Mouse (Mus musculus) T-helper 2 cell (primary cell): ENCODE results near the gene Wwtr1.

Source experiments
- in situ Hi-C: fragments of 300-600 bp; cut with MboI, MseI; formaldehyde crosslinking; loops from one replicate; pipeline ENCODE4 v1.15.1; 2025; ENCODE audit warnings: high pct_unique_total_duplicates

Wwtr1 gene

DNA sequence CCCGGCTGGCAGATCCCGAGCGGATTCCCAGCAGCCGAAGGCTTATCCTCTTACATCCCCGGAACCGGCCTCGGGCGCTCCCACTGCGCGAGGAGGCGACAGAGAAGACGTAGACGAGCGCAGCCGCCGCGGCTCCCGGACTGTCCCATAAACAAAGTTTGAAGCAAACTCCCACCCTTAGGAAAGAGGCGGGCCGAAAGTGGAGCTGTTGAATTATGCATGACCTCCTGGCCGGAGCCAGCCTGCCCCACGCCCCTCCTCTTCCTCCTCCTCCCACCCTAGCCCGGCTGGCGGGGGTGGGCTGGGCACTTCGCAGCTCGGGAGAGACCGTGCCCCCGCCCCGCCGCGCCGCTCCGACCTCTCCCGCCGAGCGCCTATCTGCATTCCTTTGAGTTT lies at the start of gene Wwtr1:
Wwtr1 (minus strand) TSS at position 251 of the 396 bp plus-strand sequence.
- in situ Hi-C loops = no loop called here

GRCm38 (mm10) chr3:57619718-57620117 lies 44.0 kb upstream of the Wwtr1 start:
- in situ Hi-C loops = no loop called here

DNA sequence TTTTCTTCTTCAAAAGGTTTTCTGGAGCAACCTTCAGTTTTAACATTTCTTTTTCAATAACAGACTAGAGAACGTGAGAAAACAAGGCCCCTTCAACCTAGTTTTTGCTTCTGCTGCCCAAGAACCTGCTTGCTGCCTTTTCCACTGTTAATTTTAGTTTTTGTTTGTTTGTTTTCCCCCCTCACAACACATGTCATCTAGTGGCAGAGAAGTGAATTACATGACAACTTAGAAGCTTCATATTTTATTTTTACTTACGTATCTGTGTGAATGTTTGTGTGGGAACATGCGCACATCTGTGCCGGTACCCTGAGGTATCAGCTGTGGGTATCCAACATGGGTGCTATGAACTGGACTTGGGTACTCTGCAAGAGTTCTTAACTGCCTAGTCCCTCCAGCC lies 39.9 kb upstream of the Wwtr1 start:
- in situ Hi-C loops = no loop called here

- in situ Hi-C loops = no loop called here
Observed at GRCm38 (mm10) chr3:57612430-57612997, 36.8 kb upstream of the Wwtr1 start.

DNA sequence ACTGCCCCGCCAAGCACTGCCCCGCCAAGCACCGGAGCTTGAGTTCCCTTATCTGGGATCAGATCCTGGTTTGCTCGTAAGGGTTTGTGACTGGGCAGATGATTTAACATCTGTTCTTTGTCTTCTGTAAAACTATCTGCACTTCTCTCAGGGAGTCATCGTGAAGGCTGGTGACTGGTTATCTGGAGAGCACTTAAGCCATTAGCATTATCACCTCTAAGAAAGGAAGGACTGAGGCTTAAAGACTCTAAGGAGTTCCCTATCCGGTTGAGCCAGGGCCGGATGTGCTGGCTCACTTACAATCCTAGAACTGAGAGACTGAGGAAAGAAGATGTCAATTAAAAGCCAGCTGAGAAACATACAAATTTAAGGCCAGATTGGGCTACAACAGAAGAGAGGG lies 36.1 kb upstream of the Wwtr1 start:
- in situ Hi-C loops = no loop called here

- in situ Hi-C loops = no loop called here
Observed at GRCm38 (mm10) chr3:57604618-57605015, 28.9 kb upstream of the Wwtr1 start.

GRCm38 (mm10) chr3:57603891-57604617 lies 28.3 kb upstream of the Wwtr1 start:
- in situ Hi-C loops = no loop called here

DNA sequence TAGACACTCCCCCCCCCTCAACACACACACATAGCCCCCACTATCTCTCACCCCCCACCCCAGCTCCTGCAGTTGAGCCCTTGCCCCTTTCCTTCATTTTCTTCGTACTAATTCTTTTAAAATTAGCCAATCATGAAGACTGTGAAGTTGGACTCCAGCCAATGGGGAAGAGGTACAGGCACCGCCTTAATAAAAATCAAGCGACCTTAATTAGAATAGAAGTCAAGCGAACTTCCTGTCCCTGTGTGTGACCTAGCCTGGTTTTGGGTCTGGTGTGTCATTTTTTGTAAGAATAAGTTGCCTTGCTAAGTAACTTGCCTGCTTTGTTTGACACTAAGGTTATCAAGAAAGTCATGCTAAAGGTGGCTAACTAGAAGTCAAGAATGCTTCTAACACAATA lies 26.9 kb upstream of the Wwtr1 start:
- in situ Hi-C loops = no loop called here

DNA sequence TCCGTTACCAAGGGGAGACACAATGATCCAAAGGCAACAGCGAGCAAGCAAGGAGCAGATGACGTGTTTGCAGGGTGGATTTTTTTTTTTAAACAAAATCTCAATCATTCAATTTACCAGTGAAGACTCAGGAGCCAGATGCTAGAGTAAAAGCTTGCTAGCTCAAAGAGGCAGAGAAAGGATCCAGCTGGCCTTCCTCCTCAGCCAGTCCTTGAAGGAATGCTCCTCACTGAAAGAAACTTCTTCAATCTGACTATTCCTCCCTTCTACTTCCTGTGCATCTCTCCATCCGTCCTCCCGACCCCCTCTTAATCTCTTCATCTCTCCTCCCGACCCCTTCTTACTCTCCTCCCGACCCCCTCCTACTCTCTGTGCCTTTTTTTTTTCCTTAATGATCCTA lies 20.9 kb upstream of the Wwtr1 start:
- in situ Hi-C loops = no loop called here

DNA sequence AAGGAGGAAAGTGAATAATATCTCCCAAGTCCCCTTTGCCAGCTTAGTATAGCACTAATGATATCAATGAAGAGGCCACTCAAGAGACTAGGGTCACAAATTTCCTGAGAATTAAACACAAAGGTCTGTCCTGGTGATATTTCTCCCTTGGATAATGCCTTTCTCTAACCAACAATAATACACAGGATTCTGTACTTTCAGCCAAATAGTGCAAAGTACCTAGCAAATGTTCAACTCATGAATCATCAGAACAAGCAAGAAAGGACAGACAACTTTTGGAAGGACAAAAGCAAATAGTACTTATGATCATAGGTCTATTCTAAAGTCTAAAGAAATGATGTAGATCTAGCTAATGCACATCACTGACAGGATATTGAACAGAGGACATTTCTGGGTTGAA lies 19.8 kb upstream of the Wwtr1 start:
- in situ Hi-C loops = no loop called here

- in situ Hi-C loops = no loop called here
Observed at GRCm38 (mm10) chr3:57585967-57586366, 10.3 kb upstream of the Wwtr1 start.

GRCm38 (mm10) chr3:57583533-57583932 lies 7.8 kb upstream of the Wwtr1 start:
- in situ Hi-C loops = no loop called here

GRCm38 (mm10) chr3:57580426-57581195 lies 4.9 kb upstream of the Wwtr1 start:
- in situ Hi-C loops = no loop called here

DNA sequence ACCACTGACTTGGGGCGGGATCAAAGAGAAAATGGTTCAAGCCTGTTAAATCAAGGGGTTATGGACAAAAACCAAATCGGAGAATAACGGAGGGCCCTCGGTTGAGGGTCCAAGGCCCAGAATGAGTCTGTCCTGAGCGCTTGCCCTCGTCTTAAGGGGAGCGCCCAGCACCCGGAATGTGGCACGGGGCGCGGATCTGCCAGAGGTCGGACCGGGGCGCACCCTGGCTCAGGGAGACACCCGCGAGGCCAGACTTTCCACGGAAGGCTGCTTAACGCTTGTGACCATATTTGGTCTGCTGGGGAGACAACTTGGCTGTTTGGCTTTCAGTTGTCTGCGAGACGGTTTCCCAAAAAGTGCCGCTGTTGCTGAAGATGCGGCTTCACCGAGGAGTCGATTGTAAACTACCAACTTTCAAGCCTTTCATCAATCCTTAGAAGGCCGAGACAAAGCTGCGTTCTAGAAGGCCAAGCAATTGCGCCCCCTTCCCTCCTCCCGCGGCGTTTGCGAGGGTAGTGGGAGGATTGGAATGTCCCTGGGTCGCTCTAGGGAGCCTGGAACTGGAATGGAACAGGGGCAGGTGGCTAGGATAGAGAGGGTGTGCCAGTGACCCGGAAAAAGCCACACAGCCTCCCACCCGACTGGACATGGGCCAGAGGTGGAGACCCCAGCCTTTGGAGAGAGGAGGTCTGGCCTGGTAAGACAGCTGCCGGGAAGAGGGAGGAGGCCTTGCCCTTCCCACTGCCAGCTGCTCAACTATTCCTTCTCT lies 530 bp upstream of the Wwtr1 start:
- in situ Hi-C loops = no loop called here

- in situ Hi-C loops = no loop called here
Observed at GRCm38 (mm10) chr3:57574885-57575659, 638 bp downstream of the Wwtr1 start.

DNA sequence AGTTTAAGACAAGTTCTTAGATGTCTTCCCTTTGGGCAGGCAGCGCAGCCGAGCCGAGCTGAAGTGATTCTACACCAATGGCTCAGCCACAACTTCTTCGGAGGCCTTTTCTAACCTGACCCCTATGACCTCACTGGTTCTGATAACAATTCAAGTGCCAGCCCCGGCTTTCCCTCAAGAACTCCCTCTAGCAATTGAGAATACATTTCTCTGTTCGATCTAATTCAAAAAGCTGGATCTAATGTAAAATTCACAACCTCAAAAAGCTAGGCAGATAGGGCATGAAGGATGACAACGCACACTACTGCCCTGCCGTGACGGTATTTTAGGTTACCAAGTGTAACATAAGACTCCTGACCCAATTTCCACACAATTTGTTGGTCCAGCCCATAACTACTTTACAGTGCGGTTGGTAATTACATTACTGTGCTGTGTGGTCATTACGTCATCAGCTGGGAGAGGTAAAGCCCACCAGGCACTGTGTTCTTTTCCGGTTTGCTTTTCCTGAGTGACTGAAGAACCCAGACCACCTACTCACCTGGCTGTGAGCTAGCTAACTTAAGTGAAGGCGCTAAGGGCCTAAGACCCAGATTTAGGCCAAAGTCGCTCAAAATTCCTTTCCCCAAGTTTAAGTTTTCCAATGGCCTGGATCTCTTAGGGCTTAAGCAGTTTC lies 1.7 kb downstream of the Wwtr1 start:
- in situ Hi-C loops = no loop called here

DNA sequence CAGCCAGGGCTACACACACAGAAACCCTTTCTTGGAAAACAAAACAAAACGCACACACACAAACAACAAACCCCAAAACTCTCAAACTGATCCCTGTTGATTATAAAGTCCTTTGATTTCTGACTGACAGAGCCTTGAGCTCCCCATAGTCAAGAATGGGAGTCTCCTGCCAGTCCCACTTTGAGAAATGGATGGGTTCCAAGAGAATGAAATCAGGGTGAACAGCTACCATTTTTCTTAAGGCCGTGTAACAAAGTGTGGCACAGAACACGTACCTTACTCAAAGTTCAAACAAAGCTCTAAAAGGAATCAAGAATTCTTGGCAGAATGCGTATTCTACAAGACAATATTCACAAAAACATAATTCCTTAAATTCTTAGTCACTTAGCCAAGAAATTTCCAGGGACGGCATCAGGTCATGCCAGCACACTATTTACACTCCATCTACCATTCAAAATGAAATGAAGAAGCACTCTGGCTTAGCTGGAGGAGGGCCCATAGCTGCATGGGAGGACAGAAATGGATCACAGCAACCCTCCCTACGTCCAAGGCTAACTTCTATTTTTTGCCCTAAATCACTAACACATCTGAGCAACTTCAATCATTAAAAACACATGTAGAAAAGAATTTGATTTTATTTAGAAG lies 3.3 kb downstream of the Wwtr1 start:
- in situ Hi-C loops = no loop called here

GRCm38 (mm10) chr3:57566655-57567054 lies 9.1 kb downstream of the Wwtr1 start:
- in situ Hi-C loops = no loop called here

DNA sequence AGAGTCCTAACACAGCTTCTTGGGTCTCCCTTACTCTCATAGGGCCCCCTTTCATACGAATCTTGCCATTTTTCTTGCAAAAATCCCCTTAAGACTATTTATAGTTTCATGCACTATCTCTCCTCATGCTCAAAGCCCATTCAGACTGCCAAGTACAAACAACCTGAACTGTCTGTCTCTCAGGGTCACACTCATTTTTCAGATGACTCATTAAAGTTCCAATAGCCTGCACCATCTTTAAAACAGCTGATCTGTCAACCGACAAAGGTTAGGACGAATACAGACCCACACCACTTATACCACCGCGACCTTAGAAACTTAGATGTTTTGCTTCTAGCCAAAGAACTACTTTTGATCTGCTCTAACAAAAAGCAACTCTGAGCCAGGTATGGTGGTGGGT lies 12.1 kb downstream of the Wwtr1 start:
- in situ Hi-C loops = no loop called here

DNA sequence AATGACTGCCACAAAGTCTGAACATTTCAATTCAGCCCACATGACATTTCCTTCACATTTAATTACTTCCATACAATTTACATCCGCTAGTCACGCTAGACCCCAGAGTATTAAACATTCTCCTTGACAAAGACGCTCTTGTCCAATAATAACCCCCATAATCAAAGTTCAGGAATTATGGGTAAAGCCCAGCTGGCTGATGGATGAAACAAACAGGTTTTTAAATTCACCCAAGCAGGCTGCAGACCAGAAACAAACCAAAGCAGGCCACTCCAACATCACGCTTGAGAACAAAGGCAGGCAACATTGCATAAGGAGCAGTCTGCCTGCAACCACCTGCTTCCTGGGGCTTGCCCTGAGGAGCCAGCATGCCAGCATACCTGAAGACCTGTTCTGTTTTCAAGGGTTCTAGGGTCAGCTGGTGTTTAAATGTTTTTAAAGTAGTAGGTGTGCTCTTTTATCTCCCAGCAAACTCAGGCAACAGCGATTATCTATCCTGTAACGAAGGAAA lies 12.7 kb downstream of the Wwtr1 start:
- in situ Hi-C loops = no loop called here
